Mouse (Mus musculus): ENCODE measurements around the gene Abi3. TPM values are rescaled to one million over a fixed set of nuclear protein-coding genes. Genes with fewer than 3 reads are reported as not detected.

Gene Abi3
- total RNA-seq, 2 experiments from 2014 or later: 11.5 to 14.8 TPM

- no peak for DNase-seq
Observed at GRCm38 (mm10) chr11:95825625-95826024, 16.7 kb downstream of the Abi3 start.

- DNase-seq: peak; percentile 88
Observed at GRCm38 (mm10) chr11:95824877-95825243, 17.4 kb downstream of the Abi3 start.

GRCm38 (mm10) chr11:95824071-95824876 lies 18.0 kb downstream of the Abi3 start, which contains the start of gene Phospho1:
TSS of gene Phospho1 (plus strand) at chr11:95824499.
- peak; percentile 97 for DNase-seq

DNA sequence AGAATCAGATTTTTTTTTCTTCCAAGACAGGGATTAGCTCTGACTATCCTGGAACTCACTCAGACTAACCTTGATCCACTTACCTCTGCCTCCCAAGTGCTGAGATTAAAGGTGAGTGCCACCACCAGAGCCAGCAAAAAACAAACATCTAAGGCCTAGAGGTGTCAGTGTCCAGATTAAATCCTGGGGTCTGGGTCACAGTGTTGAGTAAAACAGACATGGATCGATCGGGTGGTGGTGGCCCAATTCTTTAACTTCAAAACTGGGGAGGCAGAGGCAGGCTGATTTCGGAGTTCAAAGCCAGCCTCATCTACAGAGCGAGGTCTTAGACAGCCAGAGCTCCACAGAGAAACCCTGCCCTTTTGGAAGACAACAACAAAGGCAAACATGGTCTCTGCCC lies 19.8 kb downstream of the Abi3 start:
- DNase-seq: no peak

DNA sequence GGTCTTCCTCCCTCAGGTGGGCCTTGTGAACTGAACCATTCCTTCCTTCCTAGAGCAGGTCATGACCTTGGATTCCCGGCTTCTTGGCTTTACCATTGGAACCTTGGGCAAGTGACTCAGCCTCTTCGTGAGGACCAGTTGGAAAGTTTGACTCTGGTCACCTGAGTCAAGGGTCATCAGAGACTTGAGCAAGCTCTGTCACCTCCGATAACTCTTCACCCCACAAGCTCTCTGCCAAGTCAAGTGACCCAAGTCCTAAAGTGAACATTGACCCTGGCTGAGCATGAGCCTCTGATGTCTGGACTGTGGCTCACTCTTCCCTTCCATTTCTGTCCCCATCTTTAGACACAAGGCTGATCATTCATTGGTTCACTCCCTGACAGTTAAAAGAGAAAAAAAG lies 20.8 kb downstream of the Abi3 start:
- DNase-seq: peak; percentile 51

DNA sequence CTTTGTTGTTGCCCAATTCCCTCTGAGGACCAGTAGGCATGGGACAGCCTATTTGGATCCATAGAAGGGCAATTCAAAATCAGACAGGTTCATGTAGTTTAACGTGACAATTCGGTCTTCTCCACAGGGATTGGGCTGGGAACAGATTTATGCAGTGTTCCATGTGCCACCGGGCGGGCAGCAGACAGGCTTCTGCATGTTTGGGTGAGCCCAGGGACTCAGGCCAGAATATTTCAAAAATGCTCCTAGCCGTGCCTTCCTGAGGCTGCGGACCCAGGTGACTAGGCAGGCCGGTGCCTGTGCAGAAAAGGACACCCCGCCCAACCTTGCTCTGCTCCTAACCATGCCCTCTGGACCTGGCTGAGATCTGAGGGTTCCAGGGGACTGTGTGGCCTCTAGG lies 23.1 kb downstream of the Abi3 start:
- DNase-seq: no peak

- no peak for DNase-seq
Observed at GRCm38 (mm10) chr11:95815412-95815811, 26.9 kb downstream of the Abi3 start.

- no peak for DNase-seq
Observed at GRCm38 (mm10) chr11:95814857-95815256, 27.4 kb downstream of the Abi3 start.

GRCm38 (mm10) chr11:95814101-95814500 lies 28.2 kb downstream of the Abi3 start:
- no peak for DNase-seq

GRCm38 (mm10) chr11:95812224-95812623 lies 30.1 kb downstream of the Abi3 start:
- no peak for DNase-seq

DNA sequence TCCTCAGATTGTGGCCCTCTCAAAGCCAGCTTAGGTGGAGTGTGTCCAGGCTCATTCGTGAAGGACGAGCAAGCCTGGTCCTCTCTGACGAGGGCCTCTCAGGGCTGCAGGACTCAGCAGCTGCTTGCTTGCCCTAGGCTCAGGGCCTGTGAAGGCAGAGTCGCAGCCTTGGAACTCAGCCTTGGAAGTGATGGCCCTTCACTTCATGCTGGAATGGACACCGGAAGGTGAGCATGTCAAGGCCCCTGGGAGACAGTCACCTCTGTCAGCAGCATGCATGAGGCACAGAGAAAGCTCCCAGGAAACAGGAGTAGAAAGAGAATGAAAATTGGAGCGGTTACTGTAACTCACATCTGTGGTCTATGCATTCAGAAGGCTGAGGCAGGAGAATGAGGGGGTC lies 30.5 kb downstream of the Abi3 start:
- DNase-seq: no peak

- no peak for DNase-seq
Observed at GRCm38 (mm10) chr11:95810828-95811227, 31.4 kb downstream of the Abi3 start.

DNA sequence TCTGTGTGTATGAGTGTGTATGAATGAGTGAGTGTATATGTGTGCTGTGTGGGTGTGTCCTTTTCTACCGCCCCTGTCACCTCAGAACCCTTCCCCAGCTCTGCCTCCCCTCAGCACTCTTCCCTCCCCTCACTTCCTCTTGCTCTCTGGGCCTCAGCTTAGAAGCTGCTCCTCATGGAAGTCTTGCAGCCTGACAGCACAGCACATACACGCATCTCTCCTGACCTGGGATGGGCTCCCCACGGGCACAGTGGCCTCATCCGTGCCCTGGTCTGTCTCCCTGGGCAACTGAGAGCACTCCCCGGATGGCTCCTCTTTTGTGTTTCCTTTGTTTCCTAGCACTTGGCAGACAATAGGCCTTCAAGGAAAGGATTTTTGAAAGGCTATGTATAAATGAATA lies 32.7 kb downstream of the Abi3 start:
- no peak for DNase-seq

GRCm38 (mm10) chr11:95808448-95809011 lies 33.7 kb downstream of the Abi3 start:
- no peak for DNase-seq

DNA sequence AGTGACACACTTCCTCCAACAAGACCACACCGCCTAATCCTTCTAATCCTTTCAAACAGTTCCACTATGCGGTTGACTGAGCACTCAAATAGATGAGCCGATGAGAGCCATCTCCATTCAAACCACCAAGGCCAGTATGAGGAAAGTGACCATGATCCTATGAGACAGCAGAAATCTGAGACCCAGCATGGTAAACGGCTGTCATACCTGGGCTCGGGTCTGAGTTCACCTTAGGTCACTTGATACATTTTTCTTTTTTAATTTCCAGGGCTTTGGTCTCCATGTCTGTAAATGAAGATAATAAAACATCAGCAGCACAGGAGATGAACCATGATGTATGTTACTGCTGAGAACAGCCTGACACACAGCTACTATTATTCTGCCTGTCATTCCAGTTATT lies 34.4 kb downstream of the Abi3 start:
- no peak for DNase-seq

DNA sequence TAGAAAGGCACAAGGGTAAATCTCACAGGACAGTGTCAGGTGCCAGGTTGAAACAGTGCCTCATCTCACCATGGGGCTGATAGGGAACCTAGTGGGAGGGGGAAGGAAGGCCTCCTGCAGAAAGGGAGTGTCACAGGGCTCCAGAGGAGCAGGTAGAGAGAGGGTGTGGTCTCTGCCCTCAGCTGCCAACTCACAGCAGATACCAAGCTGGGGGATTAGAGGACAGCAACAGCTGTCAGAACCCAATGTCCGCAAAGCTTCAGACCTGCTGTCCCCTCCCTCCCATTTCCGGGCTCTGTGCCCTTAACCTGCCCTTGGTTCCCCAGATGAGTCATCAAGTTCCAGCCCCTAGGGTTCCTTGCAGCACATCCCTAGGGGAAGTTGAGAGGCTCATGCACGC lies 36.7 kb downstream of the Abi3 start:
- peak; percentile 79 for DNase-seq

DNA sequence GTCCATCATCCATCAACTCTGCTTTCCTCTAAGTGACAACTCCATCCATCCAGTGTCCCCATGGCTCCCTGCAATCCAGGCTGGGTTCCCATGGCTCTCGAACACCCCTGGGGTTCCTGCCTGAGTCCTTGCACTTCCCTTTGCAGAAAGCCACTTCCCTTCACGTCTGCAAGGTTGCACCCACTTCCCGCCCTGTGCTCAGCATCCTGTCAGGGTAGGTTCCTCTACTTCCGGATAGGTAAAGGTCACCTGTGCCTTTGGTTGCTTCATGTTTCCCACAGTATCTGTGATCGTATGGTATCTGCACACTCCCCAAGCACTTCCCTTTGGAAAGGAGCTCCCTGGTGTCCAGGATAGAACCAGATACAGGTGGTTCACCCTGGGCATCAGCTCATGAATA lies 37.3 kb downstream of the Abi3 start:
- DNase-seq: no peak

DNA sequence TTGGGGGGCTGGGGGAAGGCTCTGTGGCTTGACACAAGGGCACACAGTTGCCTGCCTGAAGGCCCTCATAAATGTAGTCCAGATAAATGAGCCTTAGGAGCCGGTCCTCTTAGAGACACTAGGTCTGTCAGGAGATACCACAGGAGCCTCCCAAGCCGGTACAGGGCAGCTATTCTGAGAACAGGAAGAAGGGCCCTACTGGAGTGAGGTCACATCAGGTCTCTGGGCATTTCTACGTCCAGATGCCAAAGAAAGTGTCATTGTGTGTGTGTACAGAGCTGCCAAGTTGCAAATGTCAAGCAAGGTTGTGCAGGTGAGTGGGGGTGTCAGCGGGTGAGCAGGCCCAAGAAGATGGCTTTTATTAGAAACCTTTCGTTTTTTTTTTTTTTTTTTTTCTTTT lies 46.7 kb downstream of the Abi3 start:
- no peak for DNase-seq

DNA sequence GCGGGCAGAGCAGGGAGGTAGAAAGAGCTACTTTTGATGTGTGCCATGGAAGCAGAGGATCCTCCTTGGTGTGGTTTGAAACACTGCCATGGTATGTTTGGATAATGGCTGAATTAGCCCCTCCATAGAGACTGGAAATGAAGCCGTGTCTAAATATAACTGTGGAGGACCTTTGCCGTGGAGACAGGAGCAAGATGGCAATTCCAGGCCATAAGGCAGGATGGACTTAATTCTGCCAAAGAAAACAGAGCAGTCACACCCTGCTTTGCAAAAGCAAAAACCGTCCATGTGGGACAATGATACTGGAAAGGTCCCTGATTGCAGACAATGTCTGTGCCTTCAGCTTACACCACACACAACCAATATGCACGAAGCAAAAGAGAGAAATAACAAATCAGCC lies 48.1 kb downstream of the Abi3 start:
- no peak for DNase-seq

- no peak for DNase-seq
Observed at GRCm38 (mm10) chr11:95792950-95793509, 49.2 kb downstream of the Abi3 start.

DNA sequence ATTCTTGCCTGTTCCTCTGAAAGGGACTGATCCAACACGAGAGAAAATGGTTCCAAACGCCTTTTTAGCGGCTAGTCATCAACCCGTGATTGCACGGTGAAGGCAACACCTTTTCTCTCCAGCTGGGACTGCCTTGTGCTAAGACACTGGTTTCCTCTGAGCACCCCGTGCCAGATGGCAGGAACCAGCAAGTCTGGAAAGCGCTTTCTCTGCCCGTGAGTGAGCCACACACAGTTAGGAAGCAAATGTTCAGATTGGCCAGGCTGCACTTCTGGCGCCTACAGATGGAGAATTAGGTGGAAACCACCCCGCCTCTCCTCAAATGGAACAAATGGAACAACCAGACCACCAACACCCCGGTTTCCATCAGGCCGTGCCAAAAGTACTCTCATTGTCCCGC lies 50.5 kb downstream of the Abi3 start:
- no peak for DNase-seq

GRCm38 (mm10) chr11:95789451-95789891 lies 52.8 kb downstream of the Abi3 start:
- DNase-seq: peak; percentile 48

- no peak for DNase-seq
Observed at GRCm38 (mm10) chr11:95786511-95786910, 55.8 kb downstream of the Abi3 start.

DNA sequence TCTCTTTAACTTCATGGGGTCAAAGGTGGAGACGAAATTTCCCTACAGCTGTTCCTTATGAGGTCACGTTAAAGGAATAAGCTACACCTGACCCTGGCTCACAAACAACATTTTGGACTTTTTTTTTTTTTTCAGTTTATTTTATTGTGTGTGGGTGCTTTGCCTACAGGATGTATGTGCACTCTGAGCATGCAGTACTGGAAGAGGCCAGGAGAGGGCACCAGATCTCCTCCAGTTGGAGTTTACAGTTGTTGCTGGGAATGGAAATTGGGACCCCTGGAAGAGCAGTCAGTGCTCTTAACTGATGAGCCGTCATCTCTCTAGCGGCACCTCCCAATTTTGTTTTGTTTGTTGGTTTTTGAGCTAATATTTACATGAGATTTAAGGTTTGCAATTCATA lies 56.6 kb downstream of the Abi3 start:
- no peak for DNase-seq

Data from adrenal gland, postnatal 10 days (tissue).